Mouse (Mus musculus) lung, postnatal 0 days (tissue): ENCODE data around the gene Tcirg1. TPM values are rescaled to one million over a fixed set of nuclear protein-coding genes. Genes with fewer than 3 reads are reported as not detected.

Experiments
- ATAC-seq: fragments of 200-750 bp; cut with Nextera tagmentation; 2 replicates; pipeline ENCODE4 v1.8.0; 2017; ENCODE audit warnings: moderate library complexity
- DNase-seq: peaks from one replicate; pipeline ENCODE4 v3.0.0-alpha.2; 2016; ENCODE audit warnings: low spot score
- H3K27ac ChIP-seq: fragments of 300-500 bp; sonication (generic); 2 replicates; pipeline ENCODE4 v1.5.1; 2014; ENCODE audit warnings: antibody characterized with exemption, mild to moderate bottlenecking, low read length, mixed read lengths
- H3K27me3 ChIP-seq: fragments of 300-500 bp; sonication (generic); replicated peaks from 2 replicates; pipeline ENCODE4 v1.6.1; 2014; ENCODE audit warnings: low read length, mixed read lengths; ENCODE audit not compliant: insufficient read depth
- H3K36me3 ChIP-seq: fragments of 300-500 bp; sonication (generic); 2 replicates; pipeline ENCODE4 v1.6.1; 2014; ENCODE audit warnings: low read length, mixed read lengths; ENCODE audit not compliant: insufficient read depth
- H3K4me1 ChIP-seq: fragments of 300-500 bp; sonication (generic); 2 replicates; pipeline ENCODE4 v1.6.1; 2014; ENCODE audit warnings: antibody characterized with exemption, low read depth, low read length, mixed read lengths; ENCODE audit not compliant: insufficient read depth
- H3K4me2 ChIP-seq: fragments of 300-500 bp; sonication (generic); replicated peaks from 2 replicates; pipeline ENCODE4 v1.6.1; 2014; ENCODE audit warnings: low read depth, mild to moderate bottlenecking, low read length, moderate library complexity, mixed read lengths
- H3K4me3 ChIP-seq: fragments of 300-500 bp; sonication (generic); 2 replicates; pipeline ENCODE4 v1.5.1; 2014; ENCODE audit warnings: low read depth, low read length
- H3K9ac ChIP-seq: fragments of 300-500 bp; sonication (generic); replicated peaks from 2 replicates; pipeline ENCODE4 v1.6.1; 2014; ENCODE audit warnings: low read depth, mild to moderate bottlenecking
- H3K9me3 ChIP-seq: fragments of 300-500 bp; sonication (generic); 2 replicates; pipeline ENCODE4 v1.6.1; 2016; ENCODE audit warnings: low read length, mixed read lengths
- CTCF ChIP-seq: IDR thresholded peaks from 2 replicates; pipeline ENCODE4 v1.5.1; 2016; ENCODE audit warnings: antibody characterized with exemption, mild to moderate bottlenecking
- EP300 ChIP-seq: IDR thresholded peaks from 2 replicates; pipeline ENCODE4 v1.6.1; 2016; ENCODE audit warnings: antibody characterized with exemption, mild to moderate bottlenecking, control low read depth
- WGBS: fragments of 180-500 bp; shearing (Covaris S2); extraction: QIAGEN DNeasy Blood & Tissue Kit; methylation state at CpG from one replicate; pipeline ENCODE4 v1.1.7; 2014; 5-methylcytosine and 5-hydroxymethylcytosine counted together
- polyA plus RNA-seq: library from polyadenylated mRNA; unstranded; fragments of >200 nt; fragmentation: Nextera tagmentation; extraction: Ambion mirVana; gene quantifications from 2 replicates; pipeline ENCODE4 v1.2.1, GENCODE M21; 2015

Gene Tcirg1
- polyA plus RNA-seq, 1 experiment from 2014 or later: 31.8 TPM

GRCm38 (mm10) chr19:3948546-3948945, 41.6 kb upstream of the Tcirg1 start:
- Histone ChIP-seq H3K4me2 (no peak overlapping the region), H3K9ac (no peak overlapping the region), H3K27ac (no peak overlapping the region), H3K9me3 (no peaks in the 10 kb centered on the region), H3K36me3 (no peaks in the 10 kb centered on the region), H3K4me3 (no peak overlapping the region), H3K4me1 (no peaks in the 10 kb centered on the region), H3K27me3 (no peaks in the 10 kb centered on the region)
- DNase-seq (no peak), ATAC-seq (no peak)
- 70% methylated on average over 13 of the region's 14 CpGs for WGBS
- TF ChIP-seq CTCF: no peak

GRCm38 (mm10) chr19:3947813-3948212, 40.9 kb upstream of the Tcirg1 start:
- no peak for DNase-seq
- Histone ChIP-seq H3K27me3 (no peaks in the 10 kb centered on the region), H3K4me1 (no peaks in the 10 kb centered on the region), H3K27ac (no peak overlapping the region), H3K36me3 (no peaks in the 10 kb centered on the region), H3K9me3 (no peaks in the 10 kb centered on the region), H3K4me2 (no peak overlapping the region), H3K9ac (no peak overlapping the region), H3K4me3 (no peak overlapping the region)
- WGBS: 76% methylated on average over 3 of the region's 3 CpGs
- ATAC-seq: no peak
- TF ChIP-seq EP300: no peak
- TF ChIP-seq CTCF: no peak

- Histone ChIP-seq H3K27me3 (no peaks in the 10 kb centered on the region), H3K4me1 (no peaks in the 10 kb centered on the region), H3K4me2 (no peak overlapping the region), H3K9me3 (no peaks in the 10 kb centered on the region), H3K27ac (no peak overlapping the region), H3K36me3 (no peaks in the 10 kb centered on the region), H3K4me3 (no peak overlapping the region), H3K9ac (no peak overlapping the region)
- TF ChIP-seq EP300 (no peak), CTCF (peak; percentile 98)
- DNase-seq (peak; percentile 60), ATAC-seq (peak; percentile 74)
- 12% methylated on average over 2 of the region's 2 CpGs for WGBS
Observed at GRCm38 (mm10) chr19:3946715-3947114, 39.8 kb upstream of the Tcirg1 start.

- DNase-seq (no peak), ATAC-seq (no peak)
- Histone ChIP-seq H3K4me3 (no peak overlapping the region), H3K27ac (no peak overlapping the region), H3K27me3 (no peaks in the 10 kb centered on the region), H3K4me2 (no peak overlapping the region), H3K9me3 (no peaks in the 10 kb centered on the region), H3K9ac (no peak overlapping the region), H3K4me1 (no peaks in the 10 kb centered on the region), H3K36me3 (no peaks in the 10 kb centered on the region)
- WGBS: 27% methylated on average over 10 of the region's 10 CpGs
- TF ChIP-seq CTCF (no peak), EP300 (no peak)
Observed at GRCm38 (mm10) chr19:3945872-3946564, 39.1 kb upstream of the Tcirg1 start.

- Histone ChIP-seq H3K27me3 (no peaks in the 10 kb centered on the region), H3K4me2 (0 out of 2 replicates have a peak overlapping the region, but pooled peaks have one; percentile 28), H3K4me3 (no peak overlapping the region), H3K9me3 (no peaks in the 10 kb centered on the region), H3K27ac (no peak overlapping the region), H3K36me3 (no peaks in the 10 kb centered on the region), H3K9ac (no peak overlapping the region), H3K4me1 (no peaks in the 10 kb centered on the region)
- ATAC-seq (peak; percentile 75), DNase-seq (peak; percentile 45)
- peak; percentile 18; the same call in 1 of the 2 replicates for TF ChIP-seq CTCF
- no peak for TF ChIP-seq EP300
- WGBS: 21% methylated on average over 27 of the region's 27 CpGs
Observed at GRCm38 (mm10) chr19:3942986-3943735, 36.2 kb upstream of the Tcirg1 start.

GRCm38 (mm10) chr19:3942315-3942714, 35.4 kb upstream of the Tcirg1 start:
- WGBS: 72% methylated on average over 7 of the region's 7 CpGs
- Histone ChIP-seq H3K4me3 (no peak overlapping the region), H3K27me3 (no peaks in the 10 kb centered on the region), H3K36me3 (no peaks in the 10 kb centered on the region), H3K4me2 (no peak overlapping the region), H3K27ac (no peak overlapping the region), H3K4me1 (no peaks in the 10 kb centered on the region), H3K9me3 (no peaks in the 10 kb centered on the region), H3K9ac (no peak overlapping the region)
- ATAC-seq: no peak
- no peak for TF ChIP-seq EP300
- TF ChIP-seq CTCF: no peak
- DNase-seq: no peak
